Mouse (Mus musculus) testis, adult 10 weeks (tissue): ENCODE results near the gene Irx6. TPM values are rescaled to one million over a fixed set of nuclear protein-coding genes. Genes with fewer than 3 reads are reported as not detected.

Experiments
- polyA plus RNA-seq: library from polyadenylated mRNA; stranded (reverse); fragments of 350-450 nt; fragmentation: Illumina TruSeq; extraction: RNeasy Lipid Tissue Mini Kit (QIAGEN cat#74804); gene quantifications from one replicate; pipeline ENCODE4 v1.2.3, GENCODE M21; 2014; ENCODE audit warnings: low read depth, low replicate concordance

Gene Irx6
- not detected for polyA plus RNA-seq

DNA sequence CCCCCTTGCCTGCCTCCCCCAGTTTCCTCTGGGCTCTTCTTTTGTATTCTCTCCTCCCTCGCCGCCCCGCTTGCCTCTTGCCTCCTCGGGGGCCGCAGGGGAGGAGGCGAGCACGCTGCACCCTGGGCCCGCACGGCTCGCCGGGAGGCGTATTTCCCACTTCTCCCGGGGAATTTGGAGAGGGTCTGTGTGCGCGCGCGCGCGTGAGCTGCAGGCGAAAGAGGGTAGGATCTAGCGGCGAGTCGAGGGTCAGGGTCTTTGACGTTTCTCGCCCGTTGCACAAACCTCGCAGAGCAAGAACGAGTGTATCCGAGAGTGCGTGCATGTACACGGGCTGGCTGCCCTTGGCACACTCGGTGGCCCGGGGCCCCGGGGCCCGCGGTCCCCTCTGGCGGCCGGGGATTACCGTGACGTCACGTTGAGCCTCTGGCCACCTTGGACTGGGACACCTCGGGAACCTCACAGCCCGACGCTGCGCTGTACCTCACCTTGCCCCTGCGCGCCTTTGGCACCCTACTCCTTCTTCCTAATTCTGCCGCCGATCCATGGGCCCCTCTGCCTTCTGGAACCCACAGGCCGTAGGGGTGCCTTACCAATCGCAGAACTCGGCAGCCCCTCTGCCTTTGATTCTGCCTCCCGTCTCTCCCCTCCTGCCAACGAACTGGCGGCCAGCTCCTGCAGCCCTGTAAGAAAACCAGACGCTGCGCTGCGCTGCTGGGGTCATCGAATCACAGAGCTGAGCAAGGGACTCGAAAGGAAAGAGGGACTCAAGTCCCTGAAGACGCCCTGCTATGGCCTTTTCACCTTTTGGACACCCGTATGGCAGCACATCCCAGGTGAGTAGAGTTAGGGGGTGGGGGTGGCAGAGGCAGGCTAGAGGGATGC is at the start of gene Irx6:
Irx6 (plus strand) TSS at position 45 of the 885 bp plus-strand sequence.

Other genes starting within 250 kb of the Irx6 start
- 1.4 TPM for gene Mmp2, start 153.0 kb downstream of the Irx6 start, polyA plus RNA-seq
- gene Lpcat2, start 181.1 kb downstream of the Irx6 start, polyA plus RNA-seq, result 0.67 TPM
- gene Capns2, start 227.1 kb downstream of the Irx6 start, polyA plus RNA-seq, result 0.36 TPM